Mouse (Mus musculus) liver, adult 2 months (tissue): ENCODE results near the gene Dhrs4. TPM values are rescaled to one million over a fixed set of nuclear protein-coding genes. Genes with fewer than 3 reads are reported as not detected.

ENCODE experiments used
- DNase-seq: peaks from one replicate; pipeline ENCODE4 v3.0.0-alpha.2; 2011; ENCODE audit warnings: low read depth, low spot score; ENCODE audit errors: extremely low read depth
- H3K27ac ChIP-seq: fragments of 200-500 bp; replicated peaks from 2 replicates; pipeline ENCODE4 v1.5.1; 2012; ENCODE audit warnings: low read depth, mild to moderate bottlenecking, control low read depth, inconsistent platforms, low read length; ENCODE audit not compliant: insufficient read depth
- H3K27me3 ChIP-seq: fragments of 200-500 bp; 2 replicates; pipeline ENCODE4 v1.6.1; 2012; ENCODE audit warnings: mild to moderate bottlenecking, moderate library complexity, low read length, inconsistent platforms; ENCODE audit not compliant: control insufficient read depth, insufficient read depth
- H3K36me3 ChIP-seq: fragments of 200-500 bp; 2 replicates; pipeline ENCODE4 v1.6.1; 2012; ENCODE audit warnings: low read length, inconsistent platforms; ENCODE audit not compliant: control insufficient read depth, insufficient read depth
- H3K4me1 ChIP-seq: fragments of 200-500 bp; 2 replicates; pipeline ENCODE4 v1.6.1; 2011; ENCODE audit warnings: low read length; ENCODE audit not compliant: control insufficient read depth, insufficient read depth
- H3K4me3 ChIP-seq: fragments of 200-500 bp; 2 replicates; pipeline ENCODE4 v1.5.1; 2011; ENCODE audit warnings: low read depth, mild to moderate bottlenecking, control low read depth, low read length, moderate library complexity; ENCODE audit not compliant: insufficient read depth
- H3K79me2 ChIP-seq: fragments of 200-500 bp; 2 replicates; pipeline ENCODE4 v1.6.1; 2012; ENCODE audit warnings: inconsistent platforms, mild to moderate bottlenecking, low read length, moderate library complexity; ENCODE audit not compliant: control insufficient read depth, insufficient read depth
- H3K9ac ChIP-seq: fragments of 200-500 bp; 2 replicates; pipeline ENCODE4 v1.6.1; 2012; ENCODE audit warnings: low read depth, mild to moderate bottlenecking, control low read depth, inconsistent platforms, low read length
- CTCF ChIP-seq: fragments of 200-500 bp; IDR thresholded peaks from 2 replicates; pipeline ENCODE4 v1.5.1; 2011; ENCODE audit warnings: low read depth, low read length, control low read depth
- POLR2A ChIP-seq: fragments of 200-500 bp; IDR thresholded peaks from 2 replicates; pipeline ENCODE4 v1.6.1; 2011; ENCODE audit warnings: low read length, control low read depth; ENCODE audit not compliant: insufficient read depth; ENCODE audit errors: extremely low read depth
- whole genome bisulfite sequencing: fragments of 180-500 bp; shearing (Covaris S2); methylation state at CpG from one replicate; pipeline ENCODE4 v1.1.7; 2018; 5-methylcytosine and 5-hydroxymethylcytosine counted together
- polyA plus RNA-seq: library from polyadenylated mRNA; depleted of rRNA; stranded (reverse); fragments of >200 nt; gene quantifications from 2 replicates; pipeline ENCODE4 v1.2.3, GENCODE M21; 2012
- total RNA-seq: library from RNA; depleted of rRNA; stranded (reverse); fragments of >200 nt; gene quantifications from 2 replicates; pipeline ENCODE4 v1.2.3, GENCODE M21; 2014

The Dhrs4 gene
- total and polyA plus RNA-seq, 2 experiments = 111 to 120 TPM

- no peak for DNase-seq
- Histone ChIP-seq H3K9ac (no peak overlapping the region), H3K27me3 (no peaks in the 10 kb centered on the region), H3K79me2 (peaks cover 5% of the 10 kb centered on the region; the same call in 1 of the 2 replicates), H3K4me3 (no peak overlapping the region), H3K4me1 (peaks cover 7% of the 10 kb centered on the region; the same call in 1 of the 2 replicates), H3K36me3 (peaks cover 5% of the 10 kb centered on the region), H3K27ac (no peak overlapping the region)
- WGBS = 66% methylated on average over 2 of the region's 2 CpGs
- TF ChIP-seq POLR2A (no peak), CTCF (no peak)
Observed at GRCm38 (mm10) chr14:55475654-55476053, 2.9 kb upstream of the Dhrs4 start.

DNA sequence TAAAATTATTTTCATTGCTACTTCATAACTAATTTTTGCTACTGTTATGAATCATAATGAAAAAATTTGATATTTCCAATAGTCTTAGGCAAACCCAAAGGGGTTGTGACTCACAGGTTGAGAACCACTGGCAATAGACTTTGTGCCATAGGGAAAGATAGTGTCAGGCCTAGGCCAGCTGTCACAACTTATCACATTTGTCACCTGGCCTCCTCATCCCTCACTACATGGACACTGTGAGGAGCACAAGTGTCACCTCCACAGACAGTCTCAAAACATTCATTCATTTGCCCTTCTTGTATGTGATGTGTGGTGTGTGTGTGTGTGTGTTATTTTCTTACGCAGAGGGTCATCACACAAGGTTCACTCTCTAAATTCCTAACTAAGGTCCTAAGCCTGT lies 1.1 kb upstream of the Dhrs4 start:
- H3K27ac ChIP-seq = no peak overlapping the region
- no peak for TF ChIP-seq POLR2A
- no peak for TF ChIP-seq CTCF
- WGBS = 97% methylated on average over 1 of the region's 1 CpGs
- no peak overlapping the region for H3K4me3 ChIP-seq
- peaks cover 5% of the 10 kb centered on the region; the same call in 1 of the 2 replicates for H3K79me2 ChIP-seq
- H3K4me1 ChIP-seq = peaks cover 12% of the 10 kb centered on the region
- peaks cover 13% of the 10 kb centered on the region for H3K36me3 ChIP-seq
- no peak overlapping the region for H3K9ac ChIP-seq
- DNase-seq = no peak
- H3K27me3 ChIP-seq = no peaks in the 10 kb centered on the region

GRCm38 (mm10) chr14:55477829-55478228 lies 729 bp upstream of the Dhrs4 start:
- no peak for DNase-seq
- TF ChIP-seq POLR2A (no peak), CTCF (no peak)
- Histone ChIP-seq H3K4me3 (no peak overlapping the region), H3K27ac (no peak overlapping the region), H3K36me3 (peaks cover 13% of the 10 kb centered on the region), H3K9ac (no peak overlapping the region), H3K4me1 (peaks cover 12% of the 10 kb centered on the region), H3K27me3 (no peaks in the 10 kb centered on the region), H3K79me2 (peaks cover 5% of the 10 kb centered on the region; the same call in 1 of the 2 replicates)
- WGBS = 89% methylated on average over 5 of the region's 5 CpGs

DNA sequence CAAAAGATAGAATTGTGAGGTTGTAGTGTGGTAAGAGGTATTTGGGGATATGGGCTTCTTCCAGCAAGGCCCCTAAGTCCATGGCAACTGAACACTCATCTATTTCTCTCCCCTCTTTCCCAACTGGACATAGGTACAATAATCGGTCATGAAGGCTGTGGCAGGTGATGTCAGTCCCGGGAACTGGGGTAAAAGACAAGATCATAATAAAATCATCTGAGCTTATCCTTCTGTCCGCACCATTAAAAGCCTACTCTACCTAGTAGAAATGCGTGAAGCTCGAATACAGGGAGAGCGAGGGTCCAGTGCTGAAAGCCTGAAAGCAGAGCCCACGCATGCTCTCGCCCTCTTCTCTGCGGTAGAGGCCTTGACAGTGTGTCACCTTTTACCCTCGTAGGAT lies 1.1 kb downstream of the Dhrs4 start:
- Histone ChIP-seq H3K27me3 (no peaks in the 10 kb centered on the region), H3K27ac (no peak overlapping the region), H3K4me1 (peaks cover 12% of the 10 kb centered on the region), H3K9ac (peak overlapping the region; percentile 9; the same call in 1 of the 2 replicates), H3K4me3 (peak overlapping the region; percentile 6; the same call in 1 of the 2 replicates), H3K79me2 (peaks cover 5% of the 10 kb centered on the region; the same call in 1 of the 2 replicates), H3K36me3 (peaks cover 20% of the 10 kb centered on the region)
- WGBS = 73% methylated on average over 10 of the region's 10 CpGs
- TF ChIP-seq CTCF = no peak
- no peak for TF ChIP-seq POLR2A
- no peak for DNase-seq

DNA sequence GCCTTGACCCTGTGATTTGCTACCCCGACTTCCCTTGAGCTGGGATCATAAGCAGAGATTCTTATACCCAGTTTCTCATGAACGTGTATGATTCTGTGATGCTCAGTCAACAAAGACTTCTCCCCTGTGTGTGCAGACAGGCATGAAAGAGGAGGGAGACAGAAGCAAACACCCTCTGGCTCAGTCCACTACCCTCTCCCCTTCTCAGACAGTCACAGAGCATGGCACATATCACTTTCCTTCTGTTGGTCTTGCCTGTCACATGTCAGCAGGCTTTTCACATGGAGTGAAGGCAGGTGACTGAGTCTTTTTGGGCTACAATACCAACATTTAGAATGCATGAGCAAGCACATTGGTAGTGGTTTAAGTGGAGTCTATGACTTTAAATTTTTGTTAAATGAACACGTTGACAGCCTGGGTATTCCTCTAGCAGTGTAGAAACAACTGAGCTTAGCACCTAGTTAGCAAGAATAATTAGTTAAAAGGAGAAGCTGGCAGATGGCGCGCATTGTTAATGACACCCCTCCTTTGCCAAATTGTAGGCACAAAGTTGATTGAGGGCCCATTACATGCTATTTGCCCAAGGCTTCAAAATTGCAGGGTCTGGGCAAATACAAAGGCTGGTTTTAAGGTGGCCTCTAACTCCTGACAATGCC lies 6.0 kb downstream of the Dhrs4 start:
- Histone ChIP-seq H3K4me1 (peaks cover 11% of the 10 kb centered on the region), H3K79me2 (peaks cover 5% of the 10 kb centered on the region; the same call in 1 of the 2 replicates), H3K36me3 (peaks cover 47% of the 10 kb centered on the region), H3K4me3 (no peak overlapping the region), H3K9ac (no peak overlapping the region), H3K27me3 (no peaks in the 10 kb centered on the region), H3K27ac (no peak overlapping the region)
- no peak for DNase-seq
- WGBS = 84% methylated on average over 5 of the region's 5 CpGs
- TF ChIP-seq CTCF (no peak), POLR2A (no peak)

- WGBS = 91% methylated on average over 8 of the region's 8 CpGs
- Histone ChIP-seq H3K4me3 (no peak overlapping the region), H3K4me1 (peaks cover 2% of the 10 kb centered on the region), H3K27ac (no peak overlapping the region), H3K79me2 (no peaks in the 10 kb centered on the region), H3K27me3 (no peaks in the 10 kb centered on the region; the same call in 1 of the 2 replicates), H3K9ac (no peak overlapping the region), H3K36me3 (peaks cover 34% of the 10 kb centered on the region)
- no peak for TF ChIP-seq CTCF
- TF ChIP-seq POLR2A = no peak
- DNase-seq = no peak
Observed at GRCm38 (mm10) chr14:55486836-55487235, 8.3 kb downstream of the Dhrs4 start.
